Mouse (Mus musculus): Measurements from ENCODE around the gene Shox2. TPM values are rescaled to one million over a fixed set of nuclear protein-coding genes. Genes with fewer than 3 reads are reported as not detected.

The Shox2 gene
- polyA plus RNA-seq, 1 experiment from 2014 or later = 22.1 TPM

DNA sequence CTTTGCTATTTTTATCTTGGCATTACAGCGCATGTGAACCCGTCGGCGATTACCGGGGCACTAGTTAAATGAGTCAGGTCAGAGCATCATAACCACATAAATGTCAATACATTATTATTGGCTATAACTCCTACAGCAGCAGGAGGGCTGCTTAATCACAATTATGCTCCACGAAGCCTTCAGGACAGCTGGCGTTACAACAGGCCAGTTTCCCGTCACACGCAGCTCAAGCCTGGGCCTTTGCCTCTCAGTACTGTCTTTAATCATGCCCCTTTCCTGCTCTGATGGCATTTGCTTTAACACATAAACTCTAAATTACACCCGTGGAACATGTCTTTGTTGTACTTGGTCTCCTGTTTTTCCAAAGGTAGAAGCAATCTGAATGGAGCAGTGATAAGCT lies 41.9 kb downstream of the Shox2 start:
- H3K27me3 ChIP-seq = no peaks in the 10 kb centered on the region
- H3K9ac ChIP-seq = no peak overlapping the region
- no peak for ATAC-seq (ENCODE audit: low FRiP score)
- H3K27ac ChIP-seq = no peak overlapping the region
- no peaks in the 10 kb centered on the region for H3K4me1 ChIP-seq
- H3K36me3 ChIP-seq (replicated peaks) = no peaks in the 10 kb centered on the region
- 64% methylated on average over 10 of the region's 10 CpGs for WGBS
- H3K9me3 ChIP-seq = no peaks in the 10 kb centered on the region
- H3K4me2 ChIP-seq = no peak overlapping the region
- no peak overlapping the region for H3K4me3 ChIP-seq (replicated peaks)

DNA sequence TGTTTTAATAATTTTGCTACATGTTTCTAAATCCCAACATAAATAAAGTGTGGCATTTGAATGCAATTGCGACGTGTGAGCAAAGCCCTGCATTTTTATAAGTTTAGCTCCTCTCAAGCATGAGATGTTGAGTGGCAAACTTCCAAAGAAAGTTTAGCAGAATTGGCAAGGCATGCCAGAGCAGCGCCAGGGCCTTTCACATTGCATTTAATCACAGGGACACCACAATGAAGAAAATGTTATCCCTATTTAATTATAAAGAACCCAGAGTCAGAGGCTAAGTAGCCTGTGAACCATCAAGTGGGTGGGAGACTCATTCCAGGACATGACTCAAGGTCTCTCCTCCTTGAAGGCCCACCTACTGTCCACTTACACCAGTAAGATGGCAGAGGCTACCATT lies 59.1 kb downstream of the Shox2 start:
- ATAC-seq (ENCODE audit: low FRiP score) = no peak
- WGBS = 68% methylated on average over 3 of the region's 3 CpGs
- H3K27ac ChIP-seq = no peak overlapping the region
- no peak overlapping the region for H3K4me2 ChIP-seq
- H3K9ac ChIP-seq = no peak overlapping the region
- H3K9me3 ChIP-seq = no peaks in the 10 kb centered on the region
- no peaks in the 10 kb centered on the region for H3K27me3 ChIP-seq
- H3K4me1 ChIP-seq = no peaks in the 10 kb centered on the region
- H3K4me3 ChIP-seq (replicated peaks) = no peak overlapping the region
- no peaks in the 10 kb centered on the region for H3K36me3 ChIP-seq (replicated peaks)

Other genes with a start within 250 kb of the Shox2 start
- 40.3 and 44.5 TPM in 2 replicates for gene Rsrc1, start 381 bp downstream of the Shox2 start, polyA plus RNA-seq (2016; fragmentation: Nextera tagmentation; extraction: Ambion mirVana)

Data from forebrain, embryonic 12.5 days (tissue).